Mouse (Mus musculus) stomach, embryonic 14.5 days (tissue): ENCODE results near the gene Stim2. TPM values are rescaled to one million over a fixed set of nuclear protein-coding genes. Genes with fewer than 3 reads are reported as not detected.

ENCODE experiments used
- ATAC-seq: fragments of 200-750 bp; cut with Nextera tagmentation; 2 replicates; pipeline ENCODE4 v1.8.0; 2017; ENCODE audit warnings: low read depth, moderate TSS enrichment; ENCODE audit not compliant: insufficient number of reproducible peaks, insufficient read depth, low FRiP score
- H3K27ac ChIP-seq: fragments of 300-500 bp; sonication (generic); 2 replicates; pipeline ENCODE4 v1.5.1; 2014; ENCODE audit warnings: mild to moderate bottlenecking, low read length, moderate library complexity, mixed read lengths
- H3K27me3 ChIP-seq: fragments of 300-500 bp; sonication (generic); 2 replicates; pipeline ENCODE4 v1.6.1; 2014; ENCODE audit warnings: low read length, control low read depth, mixed read lengths; ENCODE audit not compliant: control insufficient read depth, insufficient read depth
- H3K36me3 ChIP-seq: fragments of 300-500 bp; sonication (generic); 2 replicates; pipeline ENCODE4 v1.6.1; 2014; ENCODE audit warnings: mild to moderate bottlenecking, control low read depth, low read length, moderate library complexity, mixed read lengths; ENCODE audit not compliant: control insufficient read depth, insufficient read depth
- H3K4me1 ChIP-seq: fragments of 300-500 bp; sonication (generic); 2 replicates; pipeline ENCODE4 v1.6.1; 2014; ENCODE audit warnings: low read length, control low read depth, mixed read lengths; ENCODE audit not compliant: control insufficient read depth, insufficient read depth
- H3K4me2 ChIP-seq: fragments of 300-500 bp; sonication (generic); replicated peaks from 2 replicates; pipeline ENCODE4 v1.6.1; 2014; ENCODE audit warnings: low read depth, low read length, control low read depth
- H3K4me3 ChIP-seq: fragments of 300-500 bp; sonication (generic); 2 replicates; pipeline ENCODE4 v1.5.1; 2014; ENCODE audit warnings: low read depth, low read length, control low read depth
- H3K9ac ChIP-seq: fragments of 300-500 bp; sonication (generic); replicated peaks from 2 replicates; pipeline ENCODE4 v1.6.1; 2014; ENCODE audit warnings: low read depth, mild to moderate bottlenecking, control low read depth, low read length, moderate library complexity, mixed read lengths
- H3K9me3 ChIP-seq: fragments of 300-500 bp; sonication (generic); 2 replicates; pipeline ENCODE4 v1.6.1; 2016; ENCODE audit warnings: low read depth, low read length, control low read depth; ENCODE audit not compliant: control insufficient read depth
- WGBS: fragments of 180-500 bp; shearing (Covaris S2); extraction: QIAGEN DNeasy Blood & Tissue Kit; methylation state at CpG from one replicate; pipeline ENCODE4 v1.1.7; 2014; 5-methylcytosine and 5-hydroxymethylcytosine counted together
- polyA plus RNA-seq: library from polyadenylated mRNA; unstranded; fragments of >200 nt; fragmentation: Nextera tagmentation; extraction: Ambion mirVana; gene quantifications from 2 replicates; pipeline ENCODE4 v1.2.1, GENCODE M21; 2014

The Stim2 gene
- polyA plus RNA-seq, 1 experiment from 2014 or later, result 18.3 TPM

DNA sequence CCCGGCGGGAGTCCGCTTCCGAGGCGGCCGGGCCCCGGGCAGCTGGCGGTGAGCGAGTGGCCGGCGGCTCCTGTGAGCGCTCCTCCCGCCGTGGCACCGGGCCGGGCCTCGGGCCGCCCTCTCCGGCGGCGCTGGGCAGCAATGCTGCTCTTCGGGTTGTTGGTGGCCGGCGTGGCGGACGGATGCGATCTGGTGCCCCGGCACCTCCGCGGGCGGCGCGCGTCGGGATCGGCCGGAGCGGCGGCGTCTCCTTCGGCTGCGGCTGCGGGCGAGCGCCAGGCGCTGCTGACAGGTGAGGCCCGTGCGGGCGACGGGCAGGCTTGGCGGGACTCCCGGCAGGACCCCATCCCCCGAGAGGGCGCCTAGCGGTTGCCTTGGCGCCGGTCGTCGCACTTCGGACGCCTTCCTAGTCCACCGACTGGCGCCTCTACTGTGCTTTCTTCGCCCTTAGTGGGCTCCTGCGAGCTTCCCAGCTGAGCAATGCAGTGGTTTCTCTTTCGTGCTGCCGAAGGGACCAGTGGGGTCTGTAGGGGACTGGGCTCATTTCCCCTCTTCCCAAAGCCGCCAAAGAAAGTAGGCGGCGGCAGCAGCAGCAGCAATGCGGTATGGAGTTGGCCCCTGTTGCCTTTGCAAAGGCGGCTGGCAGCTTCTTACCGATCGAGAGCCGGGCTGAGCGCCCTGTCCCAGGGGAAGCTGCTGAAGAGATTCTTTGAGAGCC lies 603 bp downstream of the Stim2 start:
- peak; percentile 25; the same call in 1 of the 2 replicates for ATAC-seq
- WGBS, result under 1% methylated on average over 63 of the region's 76 CpGs
- H3K4me3 ChIP-seq, result peak overlapping the region; percentile 83
- peak overlapping the region; percentile 88 for H3K9ac ChIP-seq
- no peaks in the 10 kb centered on the region for H3K36me3 ChIP-seq
- H3K27me3 ChIP-seq, result no peaks in the 10 kb centered on the region
- H3K4me2 ChIP-seq, result peak overlapping the region; percentile 83
- peak overlapping the region; percentile 89 for H3K27ac ChIP-seq
- no peaks in the 10 kb centered on the region for H3K9me3 ChIP-seq
- peaks cover 13% of the 10 kb centered on the region for H3K4me1 ChIP-seq

DNA sequence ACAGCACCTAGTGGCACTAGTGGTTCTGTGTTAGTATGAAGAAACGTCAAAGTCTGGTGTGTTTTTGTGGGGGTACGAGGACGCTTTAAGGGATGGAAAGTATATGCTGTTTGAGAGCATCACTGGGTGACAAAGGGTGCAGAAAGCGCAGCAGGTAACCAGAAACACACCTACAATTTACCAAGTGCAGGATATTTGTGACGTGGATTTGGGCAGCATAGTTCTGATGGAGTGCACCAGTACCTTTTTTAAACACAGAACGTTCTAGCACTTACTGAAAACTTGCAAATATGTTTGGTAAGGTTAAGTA lies 1.1 kb downstream of the Stim2 start:
- Histone ChIP-seq H3K4me2 (peak overlapping the region; percentile 83), H3K27me3 (no peaks in the 10 kb centered on the region), H3K4me1 (peaks cover 13% of the 10 kb centered on the region), H3K36me3 (no peaks in the 10 kb centered on the region), H3K27ac (peak overlapping the region; percentile 89), H3K9ac (peak overlapping the region; percentile 88), H3K4me3 (peak overlapping the region; percentile 83), H3K9me3 (no peaks in the 10 kb centered on the region)
- ATAC-seq, result no peak
- WGBS, result 3% methylated on average over 6 of the region's 6 CpGs

DNA sequence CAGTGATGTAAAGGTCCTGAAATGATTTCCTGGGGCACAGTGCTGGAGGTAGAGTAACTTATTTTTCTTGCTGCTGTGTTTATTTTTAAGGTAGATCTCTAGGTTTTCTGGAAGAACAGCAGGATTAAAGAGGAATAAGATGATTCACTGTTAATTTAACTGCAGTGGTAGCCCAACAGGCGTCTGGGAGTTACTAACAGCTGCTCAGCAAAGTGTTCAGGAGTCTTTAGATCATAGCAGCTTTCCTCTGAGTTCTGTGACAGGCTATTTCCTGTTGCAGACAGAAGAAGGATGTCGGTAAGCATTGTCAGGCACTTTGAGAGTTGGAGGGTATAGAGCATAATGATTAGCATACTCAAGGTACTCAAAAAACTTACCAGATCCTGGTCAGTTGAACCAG lies 1.5 kb downstream of the Stim2 start:
- H3K27ac ChIP-seq, result no peak overlapping the region
- 1% methylated on average over 2 of the region's 2 CpGs for WGBS
- 0 out of 2 replicates have a peak overlapping the region, but pooled peaks have one; percentile 88 for H3K9ac ChIP-seq
- H3K4me2 ChIP-seq, result peak overlapping the region; percentile 83
- H3K4me1 ChIP-seq, result peaks cover 13% of the 10 kb centered on the region
- ATAC-seq, result no peak
- no peaks in the 10 kb centered on the region for H3K9me3 ChIP-seq
- peak overlapping the region; percentile 83 for H3K4me3 ChIP-seq
- no peaks in the 10 kb centered on the region for H3K36me3 ChIP-seq
- H3K27me3 ChIP-seq, result no peaks in the 10 kb centered on the region

DNA sequence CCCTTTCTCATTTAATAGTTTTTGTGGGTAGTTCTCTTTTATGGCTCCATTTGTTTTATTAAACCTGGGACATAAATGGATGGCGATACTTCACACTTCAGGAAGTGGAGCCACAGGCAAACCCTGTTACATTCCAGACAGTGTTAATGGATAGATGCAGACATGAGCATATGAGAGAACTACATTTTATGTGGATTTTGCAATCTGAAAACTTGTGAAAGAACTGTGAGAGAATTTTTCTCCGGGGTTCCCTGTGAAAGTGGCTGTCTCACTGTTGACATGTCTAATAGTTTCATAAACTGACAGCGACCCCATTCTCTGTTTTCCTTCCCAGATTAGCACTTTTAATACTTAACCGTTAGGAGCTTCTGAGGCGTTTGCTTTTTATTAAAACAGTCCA lies 2.7 kb downstream of the Stim2 start:
- H3K27me3 ChIP-seq, result no peaks in the 10 kb centered on the region
- peaks cover 13% of the 10 kb centered on the region for H3K4me1 ChIP-seq
- H3K4me2 ChIP-seq, result peak overlapping the region; percentile 4; the same call in 1 of the 2 replicates
- ATAC-seq, result no peak
- H3K9ac ChIP-seq, result no peak overlapping the region; the same call in 1 of the 2 replicates
- H3K4me3 ChIP-seq, result no peak overlapping the region
- H3K36me3 ChIP-seq, result no peaks in the 10 kb centered on the region
- no peaks in the 10 kb centered on the region for H3K9me3 ChIP-seq
- H3K27ac ChIP-seq, result no peak overlapping the region
- WGBS, result 31% methylated on average over 5 of the region's 5 CpGs

DNA sequence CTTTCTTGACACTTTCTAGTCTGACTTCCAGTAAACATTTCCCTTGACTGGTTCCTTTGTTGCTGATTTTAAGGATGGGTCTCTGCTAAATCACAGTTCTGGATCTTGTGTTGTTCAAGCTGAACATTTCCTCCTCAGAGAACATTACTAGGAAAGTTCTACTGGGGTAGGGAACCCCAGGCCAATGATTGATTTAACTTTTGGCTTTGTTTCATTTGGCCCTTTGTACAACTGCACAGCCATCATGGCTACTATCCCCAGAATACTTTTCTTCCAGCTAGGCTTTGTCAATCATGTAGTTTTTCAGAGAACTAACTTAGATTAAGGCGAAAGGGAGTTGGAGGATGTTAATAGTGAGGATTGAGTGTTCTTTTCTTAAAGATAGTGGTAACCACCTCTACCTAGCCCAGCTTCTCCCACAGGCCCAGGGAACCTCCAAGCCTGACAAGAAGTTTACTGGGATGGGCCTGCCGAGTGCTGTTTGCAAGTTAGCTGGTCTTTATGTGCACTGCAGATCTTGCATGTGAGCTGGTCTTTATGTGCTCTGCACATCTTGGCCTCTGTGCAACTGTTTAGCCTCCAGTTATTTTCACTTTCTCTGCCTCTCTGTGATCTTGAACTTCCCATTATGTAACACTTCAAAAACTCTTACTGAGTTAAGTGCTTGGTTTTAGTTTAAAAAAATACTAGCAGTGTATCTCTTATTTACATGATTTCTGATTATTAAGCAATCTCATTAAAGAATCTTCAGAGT lies 7.0 kb downstream of the Stim2 start:
- no peak overlapping the region for H3K4me2 ChIP-seq
- no peak overlapping the region for H3K9ac ChIP-seq
- no peaks in the 10 kb centered on the region for H3K36me3 ChIP-seq
- H3K4me1 ChIP-seq, result peaks cover 5% of the 10 kb centered on the region
- no peak overlapping the region for H3K27ac ChIP-seq
- no peak overlapping the region for H3K4me3 ChIP-seq
- 84% methylated on average over 2 of the region's 2 CpGs for WGBS
- H3K27me3 ChIP-seq, result no peaks in the 10 kb centered on the region
- no peaks in the 10 kb centered on the region for H3K9me3 ChIP-seq
- ATAC-seq, result no peak

DNA sequence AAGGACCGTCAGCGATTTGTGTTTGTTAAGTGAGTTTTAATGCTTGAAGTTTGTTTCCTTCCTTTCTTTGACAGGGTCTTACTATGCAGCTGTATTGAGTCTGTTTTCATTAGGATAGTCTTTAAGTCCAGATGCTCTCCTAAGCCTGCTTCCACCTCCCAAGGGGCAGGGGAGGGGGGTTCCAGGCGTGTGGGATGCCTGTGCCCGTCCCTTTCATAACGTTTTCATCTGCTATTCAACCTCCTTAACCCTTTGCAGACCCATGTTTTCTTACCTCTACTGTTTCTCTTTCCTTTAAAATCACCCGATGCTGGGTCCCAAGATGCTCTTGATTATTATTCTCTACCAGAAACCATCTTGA lies 7.5 kb downstream of the Stim2 start:
- H3K27me3 ChIP-seq, result no peaks in the 10 kb centered on the region
- no peaks in the 10 kb centered on the region for H3K9me3 ChIP-seq
- no peak overlapping the region for H3K4me2 ChIP-seq
- no peak for ATAC-seq
- no peak overlapping the region for H3K4me3 ChIP-seq
- no peak overlapping the region for H3K27ac ChIP-seq
- no peak overlapping the region for H3K9ac ChIP-seq
- whole genome bisulfite sequencing, result 41% methylated on average over 6 of the region's 6 CpGs
- no peaks in the 10 kb centered on the region for H3K36me3 ChIP-seq
- 0 out of 2 replicates have a peak, but pooled peaks cover 2% of the 10 kb centered on the region for H3K4me1 ChIP-seq

DNA sequence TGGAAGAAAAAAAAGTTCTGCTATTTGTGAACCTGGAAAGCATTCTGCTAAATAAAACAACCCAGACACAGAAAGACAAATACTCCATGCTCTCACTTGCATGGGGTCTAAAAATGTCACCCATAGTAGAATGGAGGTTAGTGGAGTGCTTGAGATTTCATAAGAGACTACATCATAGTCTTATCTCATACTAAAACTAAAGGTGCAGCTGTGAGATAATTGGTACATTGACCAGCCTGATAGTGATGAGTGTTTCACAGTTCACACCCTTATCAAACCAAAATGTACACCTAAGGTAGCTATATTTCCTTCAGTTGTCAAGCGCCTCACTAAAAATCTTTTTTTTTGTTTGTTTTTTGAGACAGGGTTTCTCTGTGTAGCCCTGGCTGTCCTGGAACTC lies 8.5 kb downstream of the Stim2 start:
- WGBS, result 93% methylated on average over 1 of the region's 1 CpGs
- Histone ChIP-seq H3K4me3 (no peak overlapping the region), H3K4me2 (no peak overlapping the region), H3K27ac (no peak overlapping the region), H3K9me3 (no peaks in the 10 kb centered on the region), H3K4me1 (no peaks in the 10 kb centered on the region), H3K27me3 (no peaks in the 10 kb centered on the region), H3K36me3 (no peaks in the 10 kb centered on the region), H3K9ac (no peak overlapping the region)
- no peak for ATAC-seq

DNA sequence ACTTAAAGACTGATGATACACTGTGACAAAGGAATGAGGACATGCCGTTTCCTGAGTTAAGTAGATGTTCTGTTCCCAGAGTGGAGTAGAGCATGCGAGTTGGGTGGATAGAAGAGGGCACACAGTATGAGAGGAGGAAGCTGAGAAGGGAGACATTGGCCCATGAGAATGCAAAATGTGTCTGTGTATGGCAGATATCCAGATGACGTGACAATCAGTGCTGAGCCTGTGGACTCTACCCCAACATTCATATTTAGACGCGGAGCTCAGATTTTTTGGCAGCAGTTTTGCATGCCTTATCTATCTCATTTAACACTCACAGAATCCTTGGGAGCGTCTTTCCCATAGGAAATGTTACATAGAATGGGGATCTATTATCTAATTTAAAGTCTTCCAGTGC lies 9.3 kb downstream of the Stim2 start:
- ATAC-seq, result no peak
- Histone ChIP-seq H3K9ac (no peak overlapping the region), H3K4me2 (no peak overlapping the region), H3K36me3 (no peaks in the 10 kb centered on the region), H3K9me3 (no peaks in the 10 kb centered on the region), H3K27ac (no peak overlapping the region), H3K4me1 (no peaks in the 10 kb centered on the region), H3K4me3 (no peak overlapping the region), H3K27me3 (no peaks in the 10 kb centered on the region)
- WGBS, result 85% methylated on average over 6 of the region's 6 CpGs
